Mouse (Mus musculus): ENCODE data around the gene Pkn1. TPM values are rescaled to one million over a fixed set of nuclear protein-coding genes. Genes with fewer than 3 reads are reported as not detected.

The Pkn1 gene
- total RNA-seq, 1 experiment from 2014 or later, result 63.9 TPM

DNA sequence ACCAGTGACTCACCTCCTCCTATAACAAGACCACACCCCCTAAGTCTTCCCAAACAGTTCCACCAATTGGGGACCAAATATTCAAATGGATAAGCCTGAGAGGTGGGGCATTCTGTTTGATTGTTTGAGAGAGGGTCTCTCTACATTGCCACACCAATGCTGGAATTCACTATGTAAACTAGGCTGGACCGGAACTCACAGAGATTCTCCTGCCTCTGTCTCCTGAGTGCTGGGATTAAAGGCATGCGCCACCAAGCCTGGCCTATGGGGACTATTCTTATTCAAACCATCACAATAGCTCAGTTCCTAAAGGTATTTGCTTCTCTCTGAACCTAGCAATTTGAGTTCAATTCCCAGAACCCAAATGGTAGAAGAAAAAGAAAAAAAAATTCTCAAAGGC is 80.4 kb downstream of the Pkn1 start:
- no peak for ATAC-seq (replicated peaks; ENCODE audit: low read depth, poor library complexity, severe bottlenecking)

DNA sequence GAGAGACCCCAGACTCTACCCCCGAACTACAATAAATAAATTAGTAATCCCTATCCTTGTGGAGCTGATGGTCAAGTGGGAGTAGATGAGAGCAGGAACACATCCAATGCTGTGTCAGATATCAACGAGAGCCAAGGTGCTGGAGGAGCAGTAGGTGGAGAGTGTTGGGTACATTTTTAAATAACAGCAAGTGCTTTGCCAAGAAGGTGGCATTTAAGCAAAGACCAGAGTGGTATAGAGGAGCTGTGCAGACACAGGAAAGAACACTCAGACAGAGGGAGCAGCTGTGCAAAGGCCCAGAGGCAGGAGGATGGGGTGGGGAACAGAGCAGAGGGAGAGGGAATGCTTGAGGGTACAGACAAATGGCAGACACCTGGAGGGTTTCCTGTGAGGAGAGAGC is 81.9 kb downstream of the Pkn1 start:
- ATAC-seq (replicated peaks; ENCODE audit: low read depth, poor library complexity, severe bottlenecking), result no peak

DNA sequence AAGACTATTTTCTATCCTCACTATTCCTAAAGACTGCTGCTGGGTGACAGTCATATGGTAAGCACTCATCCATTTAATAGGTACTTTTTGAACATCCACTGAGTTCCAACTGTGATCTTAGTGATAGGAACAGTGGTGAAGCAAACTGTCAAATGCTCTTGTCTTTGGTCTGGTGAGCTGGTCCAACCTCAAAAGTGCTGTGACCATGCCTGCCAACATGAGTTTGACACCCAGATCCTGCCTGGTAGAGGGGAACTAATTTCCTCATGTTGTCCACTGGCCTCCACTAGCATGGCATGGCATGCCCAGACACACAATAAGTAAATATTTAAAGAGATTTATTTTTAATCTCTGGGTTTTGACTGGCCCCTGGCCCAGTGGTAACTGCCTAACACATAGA is 82.4 kb downstream of the Pkn1 start:
- no peak for ATAC-seq (replicated peaks; ENCODE audit: low read depth, poor library complexity, severe bottlenecking)

Other genes starting within 250 kb of the Pkn1 start
- gene Scoc, start 240.8 kb downstream of the Pkn1 start, total RNA-seq (2017), result 52.8 and 70.0 TPM in 2 replicates
- not detected in 2 replicates for gene Olfr370, start 163.4 kb downstream of the Pkn1 start, total RNA-seq (2017)
- 169 and 208 TPM in 2 replicates for gene Ndufb7, start 132.5 kb downstream of the Pkn1 start, total RNA-seq (2017)
- 260 and 286 TPM in 2 replicates for gene Tecr, start 91.2 kb downstream of the Pkn1 start, total RNA-seq (2017)
- gene Dnajb1, start 91.0 kb downstream of the Pkn1 start, total RNA-seq (2017), result 60.2 and 72.6 TPM in 2 replicates
- 18.2 and 18.5 TPM in 2 replicates for gene Gipc1, start 46.5 kb downstream of the Pkn1 start, total RNA-seq (2017)
- gene Ptger1, start 32.5 kb downstream of the Pkn1 start, total RNA-seq (2017), result 1.6 and 4.5 TPM in 2 replicates
- 109 and 124 TPM in 2 replicates for gene Ddx39, start 16.0 kb upstream of the Pkn1 start, total RNA-seq (2017)
- gene Adgre5, start 42.1 kb upstream of the Pkn1 start, total RNA-seq (2017), result 15.0 and 15.2 TPM in 2 replicates
- 4.0 and 6.1 TPM in 2 replicates for gene Adgrl1, start 200.9 kb upstream of the Pkn1 start, total RNA-seq (2017)

Data from common myeloid progenitor, adult 5-6 weeks (primary cell).